Mouse (Mus musculus) limb, embryonic 11.5 days (tissue): ENCODE results near the gene S1pr2. TPM values are rescaled to one million over a fixed set of nuclear protein-coding genes. Genes with fewer than 3 reads are reported as not detected.

Experiments used
- ATAC-seq: fragments of 200-750 bp; cut with Nextera tagmentation; 2 replicates; pipeline ENCODE4 v1.8.0; 2017; ENCODE audit warnings: low read depth; ENCODE audit not compliant: insufficient number of reproducible peaks, low FRiP score, low TSS enrichment
- DNase-seq: peaks from one replicate; pipeline ENCODE4 v3.0.0-alpha.2; 2015; ENCODE audit warnings: low spot score
- H3K27ac ChIP-seq: fragments of 300-500 bp; sonication (generic); replicated peaks from 2 replicates; pipeline ENCODE4 v1.5.1; 2014; ENCODE audit warnings: low read depth, mild to moderate bottlenecking, low read length
- H3K27me3 ChIP-seq: fragments of 300-500 bp; sonication (generic); 2 replicates; pipeline ENCODE4 v1.6.1; 2014; ENCODE audit warnings: mild to moderate bottlenecking, low read length, mixed read lengths; ENCODE audit not compliant: control insufficient read depth, insufficient read depth
- H3K36me3 ChIP-seq: fragments of 300-500 bp; sonication (generic); 2 replicates; pipeline ENCODE4 v1.6.1; 2014; ENCODE audit warnings: mild to moderate bottlenecking, low read length, moderate library complexity, mixed read lengths; ENCODE audit not compliant: control insufficient read depth, insufficient read depth
- H3K4me1 ChIP-seq: fragments of 300-500 bp; sonication (generic); 2 replicates; pipeline ENCODE4 v1.6.1; 2014; ENCODE audit warnings: low read length, mixed read lengths; ENCODE audit not compliant: control insufficient read depth, insufficient read depth
- H3K4me2 ChIP-seq: fragments of 300-500 bp; sonication (generic); 2 replicates; pipeline ENCODE4 v1.6.1; 2014; ENCODE audit warnings: low read depth, mild to moderate bottlenecking, moderate library complexity; ENCODE audit not compliant: severe bottlenecking
- H3K4me3 ChIP-seq: fragments of 300-500 bp; sonication (generic); 2 replicates; pipeline ENCODE4 v1.5.1; 2014; ENCODE audit warnings: low read depth, low read length
- H3K9ac ChIP-seq: fragments of 300-500 bp; sonication (generic); 2 replicates; pipeline ENCODE4 v1.6.1; 2014; ENCODE audit warnings: mild to moderate bottlenecking, low read length
- H3K9me3 ChIP-seq: fragments of 300-500 bp; sonication (generic); 2 replicates; pipeline ENCODE4 v1.6.1; 2016; ENCODE audit warnings: low read length; ENCODE audit not compliant: control insufficient read depth
- WGBS: fragments of 180-500 bp; shearing (Covaris S2); extraction: QIAGEN DNeasy Blood & Tissue Kit; methylation state at CpG from one replicate; pipeline ENCODE4 v1.1.7; 2014; 5-methylcytosine and 5-hydroxymethylcytosine counted together
- polyA plus RNA-seq: library from polyadenylated mRNA; unstranded; fragments of >200 nt; fragmentation: Nextera tagmentation; extraction: Ambion mirVana; gene quantifications from 2 replicates; pipeline ENCODE4 v1.2.1, GENCODE M21; 2014

S1pr2 gene
- polyA plus RNA-seq, 1 experiment from 2014 or later, result 52.8 TPM

DNA sequence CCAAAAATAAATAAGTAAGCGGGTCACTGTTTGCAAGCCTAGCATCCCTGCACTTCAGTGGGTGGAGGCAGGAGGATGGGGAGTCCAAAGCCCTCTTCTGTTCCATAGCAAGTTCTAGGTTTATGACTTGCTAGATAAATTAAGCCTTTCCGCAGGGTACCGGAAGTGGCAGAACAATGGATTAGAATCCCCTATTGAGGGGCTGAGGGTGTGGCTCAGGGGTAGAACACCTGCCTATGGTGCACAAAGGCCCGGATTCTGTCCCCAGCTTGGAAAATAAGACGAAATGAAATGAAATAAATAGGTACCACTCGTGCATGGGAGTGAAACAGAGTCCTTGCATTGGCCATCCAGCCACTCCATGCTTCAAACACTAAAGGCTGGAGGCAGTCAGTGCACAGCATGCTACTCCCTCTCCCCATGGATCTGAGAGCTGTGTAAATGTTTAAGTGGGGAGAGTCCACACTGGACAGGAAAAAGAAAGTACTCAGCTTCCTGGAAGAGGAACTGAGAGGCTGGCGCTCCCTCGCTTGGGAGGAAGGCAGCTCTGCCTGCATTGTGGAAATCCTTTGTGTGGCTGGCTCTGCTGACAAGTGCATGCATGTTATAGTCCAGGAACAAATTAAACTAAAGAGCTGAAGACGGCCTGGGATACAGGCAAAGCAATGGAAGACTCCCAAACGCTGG lies 2.0 kb upstream of the S1pr2 start:
- ATAC-seq (no peak), DNase-seq (no peak)
- Histone ChIP-seq H3K4me3 (no peak overlapping the region), H3K9me3 (no peaks in the 10 kb centered on the region), H3K9ac (no peak overlapping the region), H3K4me1 (peaks cover 25% of the 10 kb centered on the region), H3K27me3 (no peaks in the 10 kb centered on the region), H3K4me2 (no peak overlapping the region), H3K27ac (no peak overlapping the region), H3K36me3 (no peaks in the 10 kb centered on the region)
- 62% methylated on average over 10 of the region's 10 CpGs for WGBS

DNA sequence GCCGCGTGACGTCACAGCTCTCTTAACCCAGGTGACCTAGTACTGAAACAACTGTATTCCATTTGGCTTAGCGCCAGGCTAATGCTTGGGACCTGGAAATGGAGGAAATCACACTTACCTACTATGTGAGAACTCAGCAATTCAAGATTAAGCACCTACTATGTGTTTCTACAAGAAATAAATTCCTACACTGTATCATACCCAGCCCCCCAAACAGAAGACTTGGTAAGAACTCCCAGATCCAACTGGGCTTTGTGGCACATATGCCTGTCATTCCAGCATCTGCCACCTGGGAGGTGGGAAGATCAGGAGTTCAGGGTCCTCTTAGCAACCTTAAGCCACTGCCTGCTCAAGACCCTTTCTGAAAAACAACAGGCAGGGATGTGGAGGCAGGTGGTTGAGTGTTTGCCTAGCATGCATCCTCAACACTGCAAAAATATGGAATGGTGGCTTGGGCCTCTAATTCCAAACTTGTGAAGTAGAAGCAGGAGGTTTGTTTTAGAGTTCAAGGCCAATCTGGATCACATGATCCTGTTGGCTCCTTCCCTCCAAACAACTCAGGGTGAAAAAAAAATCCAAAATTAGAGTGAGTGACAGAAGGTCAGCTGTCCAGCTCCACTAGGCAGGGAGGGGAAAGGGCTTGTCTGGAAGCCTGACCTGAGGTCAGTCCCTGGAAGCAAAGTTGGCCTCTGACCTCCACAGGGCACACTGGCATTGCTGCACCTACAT lies 544 bp upstream of the S1pr2 start:
- Histone ChIP-seq H3K4me2 (peak overlapping the region; percentile 98; the same call in 1 of the 2 replicates), H3K27ac (peak overlapping the region; percentile 99), H3K9ac (peak overlapping the region; percentile 14), H3K9me3 (no peaks in the 10 kb centered on the region), H3K4me1 (peaks cover 39% of the 10 kb centered on the region), H3K36me3 (no peaks in the 10 kb centered on the region), H3K4me3 (peak overlapping the region; percentile 92), H3K27me3 (no peaks in the 10 kb centered on the region)
- ATAC-seq (peak; percentile 11; the same call in 1 of the 2 replicates), DNase-seq (no peak)
- WGBS, result 2% methylated on average over 4 of the region's 4 CpGs

DNA sequence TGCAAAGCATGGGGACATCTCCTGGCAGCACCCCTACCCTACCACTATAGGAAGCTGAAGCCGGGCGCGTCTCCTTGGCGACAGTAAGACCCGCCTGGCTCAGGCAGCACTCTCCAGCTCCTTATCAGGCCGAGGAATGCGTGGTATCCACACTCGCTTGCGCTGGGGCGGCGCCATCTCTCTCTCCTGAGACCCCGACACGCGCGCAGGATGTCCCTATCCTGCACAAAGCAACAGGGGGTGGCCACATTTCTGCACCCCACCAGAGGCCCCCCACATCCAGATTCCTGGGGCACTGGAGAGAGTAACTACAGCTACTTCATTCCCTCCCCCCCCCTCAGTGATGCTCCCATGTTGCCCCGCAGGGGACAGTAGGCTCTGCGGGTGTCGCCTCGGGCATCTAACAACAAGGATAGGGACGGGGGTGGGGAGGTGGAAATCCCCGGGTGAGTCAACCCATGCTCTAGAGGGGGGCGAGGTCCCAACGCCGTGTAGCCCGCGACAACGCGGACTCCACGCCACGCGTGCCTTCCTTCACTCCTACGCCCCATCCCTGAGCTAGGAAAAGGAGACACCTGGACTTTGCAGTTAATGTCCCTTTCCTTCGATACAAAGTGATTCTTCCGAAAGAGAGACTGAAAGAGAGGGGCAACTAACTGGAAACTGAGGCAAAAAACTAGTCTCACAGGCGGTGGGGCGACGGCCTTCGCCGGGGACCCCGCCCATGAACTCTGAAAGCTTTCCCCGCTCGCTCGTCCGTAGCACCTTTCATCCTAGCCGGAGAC lies 958 bp downstream of the S1pr2 start:
- Histone ChIP-seq H3K27me3 (no peaks in the 10 kb centered on the region), H3K27ac (peak overlapping the region; percentile 99), H3K9ac (peak overlapping the region; percentile 97), H3K4me3 (peak overlapping the region; percentile 92), H3K36me3 (no peaks in the 10 kb centered on the region), H3K4me1 (peaks cover 49% of the 10 kb centered on the region), H3K9me3 (no peaks in the 10 kb centered on the region), H3K4me2 (peak overlapping the region; percentile 98)
- ATAC-seq (no peak), DNase-seq (peak; percentile 71)
- under 1% methylated on average over 45 of the region's 45 CpGs for WGBS

- Histone ChIP-seq H3K27me3 (no peaks in the 10 kb centered on the region), H3K9me3 (no peaks in the 10 kb centered on the region), H3K27ac (no peak overlapping the region), H3K4me1 (peaks cover 46% of the 10 kb centered on the region), H3K9ac (no peak overlapping the region), H3K4me2 (peak overlapping the region; percentile 98), H3K36me3 (no peaks in the 10 kb centered on the region; the same call in 1 of the 2 replicates), H3K4me3 (peak overlapping the region; percentile 12; the same call in 1 of the 2 replicates)
- ATAC-seq (no peak), DNase-seq (no peak)
- 68% methylated on average over 6 of the region's 6 CpGs for WGBS
These were observed 2.9 kb downstream of the S1pr2 start for GRCm38 (mm10) chr9:20973682-20974075.

GRCm38 (mm10) chr9:20973001-20973681 lies 3.4 kb downstream of the S1pr2 start:
- H3K4me1 ChIP-seq, result peaks cover 46% of the 10 kb centered on the region
- ATAC-seq, result no peak
- WGBS, result 70% methylated on average over 4 of the region's 4 CpGs
- H3K4me3 ChIP-seq, result peak overlapping the region; percentile 24
- DNase-seq, result no peak
- H3K4me2 ChIP-seq, result peak overlapping the region; percentile 98
- H3K27ac ChIP-seq, result peak overlapping the region; percentile 89
- H3K36me3 ChIP-seq, result no peaks in the 10 kb centered on the region; the same call in 1 of the 2 replicates
- H3K9me3 ChIP-seq, result no peaks in the 10 kb centered on the region
- H3K9ac ChIP-seq, result peak overlapping the region; percentile 59; the same call in 1 of the 2 replicates
- no peaks in the 10 kb centered on the region for H3K27me3 ChIP-seq

DNA sequence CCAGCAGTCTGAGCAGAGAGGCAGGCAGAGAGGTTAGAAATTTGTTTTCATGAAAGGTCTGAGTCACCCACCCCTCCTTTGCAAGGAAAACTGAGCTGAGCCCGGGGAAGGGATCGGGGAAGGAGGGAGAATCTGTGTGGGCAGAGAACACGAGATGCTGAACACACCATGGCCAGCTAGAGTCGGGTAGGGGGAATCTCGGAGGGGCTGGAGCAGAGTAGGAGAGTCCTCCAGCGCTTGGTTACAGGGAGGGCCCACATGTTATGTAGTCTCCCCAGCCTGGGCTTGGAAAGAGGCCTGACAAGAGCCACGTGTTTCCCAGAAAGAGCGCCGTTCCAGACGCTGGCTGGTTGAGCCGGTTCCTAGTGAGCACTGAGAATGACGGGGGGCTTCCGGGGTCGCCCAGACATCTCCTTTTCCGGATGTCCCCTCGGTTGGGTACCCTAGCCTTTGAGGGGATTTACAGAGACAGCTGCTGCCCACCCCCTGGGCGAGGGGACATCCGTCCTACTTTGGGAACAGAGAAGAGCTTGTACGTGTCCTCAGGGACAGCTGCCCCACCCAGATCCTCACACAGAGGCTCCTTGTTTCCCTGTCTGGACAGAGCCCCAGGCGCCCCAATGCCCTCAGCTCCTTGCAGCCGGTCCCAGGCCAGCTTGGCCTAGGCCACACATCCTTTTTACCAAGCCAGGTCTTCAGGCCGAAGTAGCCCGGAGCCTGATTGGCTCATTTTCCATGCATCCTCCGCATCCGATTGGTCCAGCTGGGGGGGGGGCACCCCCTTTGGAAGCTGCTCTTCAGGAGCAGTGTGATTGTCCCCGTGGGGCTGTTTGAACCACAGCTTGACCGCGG lies 4.2 kb downstream of the S1pr2 start:
- DNase-seq (peak; percentile 63), ATAC-seq (peak; percentile 36; the same call in 1 of the 2 replicates)
- Histone ChIP-seq H3K36me3 (peaks cover 3% of the 10 kb centered on the region; the same call in 1 of the 2 replicates), H3K4me2 (peak overlapping the region; percentile 98), H3K9ac (peak overlapping the region; percentile 59), H3K27me3 (no peaks in the 10 kb centered on the region), H3K4me3 (peak overlapping the region; percentile 24), H3K9me3 (no peaks in the 10 kb centered on the region), H3K27ac (peak overlapping the region; percentile 89), H3K4me1 (peaks cover 46% of the 10 kb centered on the region)
- WGBS, result 25% methylated on average over 28 of the region's 28 CpGs

DNA sequence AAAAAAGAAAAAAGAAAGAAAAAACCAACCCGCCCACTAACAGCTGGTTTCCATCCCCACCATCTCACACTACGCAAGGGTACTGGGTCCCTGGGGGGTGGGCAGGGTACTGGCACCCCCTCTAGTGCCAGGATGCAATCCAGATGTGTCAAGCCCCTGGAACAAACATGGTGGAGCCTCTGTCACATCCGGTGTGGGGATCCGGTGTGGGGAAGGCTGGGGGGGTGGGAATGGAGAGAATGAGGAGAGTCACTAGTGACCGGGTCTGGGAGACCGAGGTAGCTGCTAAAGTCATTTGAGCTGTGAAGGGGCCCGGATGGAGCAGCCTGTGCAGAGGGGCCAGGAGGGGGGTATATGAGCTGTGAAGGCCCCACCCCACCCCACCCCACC lies 4.8 kb downstream of the S1pr2 start:
- Histone ChIP-seq H3K4me1 (peaks cover 41% of the 10 kb centered on the region), H3K4me2 (peak overlapping the region; percentile 98; the same call in 1 of the 2 replicates), H3K9ac (no peak overlapping the region), H3K9me3 (no peaks in the 10 kb centered on the region), H3K36me3 (peaks cover 5% of the 10 kb centered on the region; the same call in 1 of the 2 replicates), H3K27ac (peak overlapping the region; percentile 89; the same call in 1 of the 2 replicates), H3K4me3 (no peak overlapping the region; the same call in 1 of the 2 replicates), H3K27me3 (no peaks in the 10 kb centered on the region)
- ATAC-seq (peak; percentile 70), DNase-seq (peak; percentile 53)
- 35% methylated on average over 7 of the region's 7 CpGs for WGBS
